Mouse (Mus musculus): ENCODE results near the gene Lax1.
"Not testable (repeated sequence)": the region's sequence is repeated elsewhere in the genome, so short reads cannot be mapped to it uniquely, and the experiment has no call there.

Lax1 gene

GRCm38 (mm10) chr1:133685749-133686519, 4.0 kb downstream of the Lax1 start:
- no peak for DNase-seq

GRCm38 (mm10) chr1:133671801-133672200, 18.1 kb downstream of the Lax1 start:
- DNase-seq = no peak

DNA sequence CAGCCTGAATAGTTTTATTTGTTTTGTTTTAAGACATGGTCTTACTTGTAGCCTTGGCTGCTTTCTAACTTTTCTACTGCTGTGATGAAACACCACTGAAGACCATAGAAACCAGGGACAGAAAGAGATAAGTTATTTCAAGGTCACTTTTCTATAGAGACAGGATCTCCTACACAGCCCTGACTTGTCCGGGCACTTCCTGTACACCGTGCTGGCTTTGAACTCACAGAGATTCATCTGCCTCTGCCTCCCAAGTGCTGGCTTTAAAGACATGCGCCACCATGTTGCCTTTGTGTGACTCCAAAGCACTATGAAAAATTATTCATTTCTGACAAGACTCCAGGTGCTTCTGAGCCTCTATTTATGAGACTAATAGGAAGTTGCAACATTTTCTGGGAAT, 18.6 kb downstream of the Lax1 start:
- no peak for DNase-seq

GRCm38 (mm10) chr1:133670776-133671175, 19.1 kb downstream of the Lax1 start:
- DNase-seq = no peak

- no peak for DNase-seq
These were observed 19.7 kb downstream of the Lax1 start for GRCm38 (mm10) chr1:133670190-133670589.

DNA sequence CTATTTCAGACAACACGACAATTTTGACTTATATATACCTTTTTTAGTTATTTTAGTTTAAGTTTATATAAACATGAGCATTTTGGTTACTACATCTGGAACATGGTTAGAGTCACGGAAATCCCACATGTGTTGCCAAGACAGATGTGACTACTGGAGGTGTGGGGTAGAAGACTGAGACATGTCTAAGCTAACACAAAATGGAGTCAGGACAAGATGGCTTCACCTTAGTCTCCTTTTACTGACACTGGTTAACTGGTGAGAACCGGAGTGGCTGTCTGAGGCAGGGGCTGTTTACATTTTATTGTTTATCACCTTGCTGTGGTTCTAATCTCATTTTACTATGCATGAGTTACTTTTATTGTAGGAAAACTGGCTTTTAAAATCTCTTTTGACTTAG, 21.3 kb downstream of the Lax1 start:
- DNase-seq = no peak

DNA sequence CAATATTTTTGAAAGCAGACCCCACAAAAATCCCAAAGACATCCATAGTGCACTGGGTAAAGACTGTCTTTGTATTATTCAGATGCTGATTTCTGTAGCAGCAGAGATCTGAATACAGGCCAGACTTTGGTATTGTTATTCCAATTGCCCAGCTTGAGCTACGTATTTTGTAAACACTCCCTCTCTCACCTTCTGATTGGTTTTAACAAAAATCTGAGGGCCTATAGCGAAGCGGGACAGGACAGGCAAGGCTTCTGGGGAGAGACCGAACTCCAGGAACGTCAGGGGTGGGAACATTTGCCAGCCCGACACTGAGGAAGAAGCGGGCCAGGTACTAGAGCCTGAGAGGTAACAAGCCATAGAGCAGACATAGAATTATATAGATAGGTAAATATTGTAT, 22.2 kb downstream of the Lax1 start:
- no peak for DNase-seq

- DNase-seq = not testable (repeated sequence)
These were observed 24.2 kb downstream of the Lax1 start for GRCm38 (mm10) chr1:133665713-133666112.

- no peak for DNase-seq
These were observed 25.5 kb downstream of the Lax1 start for GRCm38 (mm10) chr1:133664203-133664970.

DNA sequence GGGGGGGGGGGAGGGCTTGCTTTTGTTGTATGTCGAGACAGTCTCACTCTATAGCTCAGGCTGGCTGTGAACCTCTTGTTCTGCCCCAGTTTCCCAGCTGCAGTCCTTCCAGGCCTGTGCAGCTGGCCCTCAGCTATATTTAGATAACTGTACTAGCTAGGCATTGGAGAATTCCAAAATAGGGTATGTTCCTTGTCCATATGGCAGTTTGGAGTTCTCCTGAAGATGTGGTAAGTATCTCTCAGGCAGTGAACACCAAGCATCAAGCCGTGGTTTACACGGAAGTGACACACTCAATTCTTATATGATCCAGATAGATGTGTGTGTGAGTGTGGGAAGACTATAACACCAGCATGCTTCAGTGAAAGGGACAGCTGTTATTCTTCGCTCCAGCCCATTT, 26.5 kb downstream of the Lax1 start:
- peak; percentile 75 for DNase-seq

GRCm38 (mm10) chr1:133662941-133663340, 27.0 kb downstream of the Lax1 start:
- no peak for DNase-seq

GRCm38 (mm10) chr1:133661203-133661933, 28.5 kb downstream of the Lax1 start, which contains the start of gene Gm38394:
Gm38394 (minus strand) TSS chr1:133661318.
- peak; percentile 94 for DNase-seq

- DNase-seq = peak; percentile 48
These were observed 29.3 kb downstream of the Lax1 start, which contains the start of gene Zbed6 for GRCm38 (mm10) chr1:133660466-133661202. Zbed6 (minus strand) TSS chr1:133660885.

DNA sequence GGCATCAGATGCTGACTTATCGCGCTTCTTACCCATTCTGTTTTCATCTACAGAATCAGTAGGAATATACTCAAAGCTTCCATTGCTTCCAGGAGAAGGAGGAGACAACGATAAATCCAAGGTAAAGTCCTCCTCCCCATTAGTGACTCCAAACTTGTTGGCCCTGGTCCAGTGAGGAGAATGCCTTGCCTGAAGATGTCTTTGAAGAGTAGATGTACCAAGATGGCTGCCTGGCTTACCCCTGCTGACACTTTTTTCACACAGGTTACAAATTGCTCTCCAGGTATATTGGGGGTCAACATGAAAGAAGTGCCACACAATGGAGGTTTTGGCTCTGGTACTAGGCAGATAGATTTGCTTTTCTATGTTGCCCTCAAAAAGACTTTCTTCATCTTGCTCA, 31.0 kb downstream of the Lax1 start:
- no peak for DNase-seq

DNA sequence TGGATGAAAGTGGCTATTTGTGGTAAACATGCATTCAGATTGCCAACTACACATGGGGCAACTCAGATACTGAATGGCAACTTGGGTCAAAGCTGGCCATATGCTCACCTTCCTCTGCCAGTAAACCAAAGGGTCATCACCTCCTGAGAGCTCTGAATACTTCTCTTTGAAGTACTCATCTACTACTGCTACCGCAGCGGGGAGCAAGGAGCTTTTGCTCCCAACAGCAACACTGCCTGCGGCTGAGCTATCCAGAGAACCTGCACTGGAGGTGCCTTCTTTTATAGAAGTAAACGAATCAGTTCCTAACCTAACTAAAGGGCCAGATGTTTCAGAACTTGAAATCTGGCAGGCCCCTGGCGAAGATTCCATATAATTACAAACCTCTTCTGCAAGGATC, 33.1 kb downstream of the Lax1 start:
- DNase-seq = no peak

DNA sequence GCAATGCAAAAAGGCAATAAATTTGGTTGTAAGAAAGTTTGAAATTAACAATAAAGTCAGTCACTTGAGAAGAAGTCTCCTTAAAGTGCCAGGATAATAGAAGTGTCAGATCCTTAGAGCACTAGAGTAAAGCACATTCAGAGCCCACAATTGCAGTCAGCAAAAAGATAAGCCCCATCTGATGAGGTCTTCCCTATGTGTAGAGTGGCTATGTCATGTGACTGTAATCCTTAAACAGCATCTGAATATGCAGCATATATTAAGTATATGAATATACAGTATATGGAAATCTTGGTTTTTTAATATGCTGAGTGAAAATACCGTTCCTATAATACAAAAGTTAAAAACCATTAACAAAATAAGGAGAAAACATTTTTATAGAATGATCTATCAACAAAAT, 36.9 kb downstream of the Lax1 start:
- DNase-seq = no peak

DNA sequence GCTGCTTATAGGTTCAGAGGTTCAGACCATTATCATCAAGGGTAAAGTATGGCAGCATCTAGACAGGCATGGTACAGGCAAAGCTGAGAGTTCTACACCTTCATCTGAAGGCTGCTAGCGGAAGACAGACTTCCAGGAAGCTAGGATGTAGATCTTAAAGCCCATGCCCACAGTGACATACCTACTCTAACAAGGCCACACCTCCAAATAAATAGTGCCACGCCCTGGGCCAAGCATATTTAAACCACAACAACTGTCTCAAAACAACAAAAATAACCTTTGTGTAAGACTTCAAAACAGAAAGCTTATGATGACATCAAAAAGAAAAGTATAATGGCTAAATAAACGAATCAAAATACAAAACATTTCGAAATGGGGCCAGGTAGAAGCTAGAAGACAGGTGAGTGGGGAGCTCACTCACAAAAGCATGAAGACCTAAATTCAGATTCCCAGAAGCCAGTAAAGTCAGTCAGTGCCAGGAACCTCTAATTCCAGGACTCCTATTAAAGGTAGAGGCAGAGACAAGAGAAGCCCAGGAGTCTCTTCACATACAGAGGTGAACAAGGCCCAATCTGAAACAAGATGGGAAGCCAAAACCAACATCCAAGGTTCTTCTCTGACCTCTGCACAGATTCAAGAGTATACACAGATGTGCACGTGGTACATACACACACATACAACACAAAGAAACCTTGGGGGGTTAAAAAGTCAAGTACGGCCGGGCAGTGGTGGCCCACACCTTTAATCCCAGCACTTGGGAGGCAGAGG, 39.4 kb downstream of the Lax1 start:
- DNase-seq = no peak

DNA sequence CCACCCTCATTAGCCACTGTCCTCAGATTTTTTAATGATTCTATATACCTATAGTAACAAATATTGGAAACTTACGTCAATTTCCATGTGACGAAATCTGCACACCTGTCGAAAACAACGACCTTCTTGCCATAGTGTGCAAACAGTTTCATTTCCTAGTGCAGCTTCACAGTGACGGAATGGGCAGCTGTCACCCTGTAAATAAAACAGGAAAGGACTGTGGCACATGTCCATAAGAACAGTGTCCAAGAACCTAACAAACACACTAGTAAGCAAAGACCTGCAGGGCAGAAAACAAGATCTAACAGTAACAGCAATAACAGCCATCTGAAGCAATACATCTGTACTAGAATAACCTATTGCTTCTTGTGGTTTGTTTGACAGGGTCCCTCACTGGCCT, 44.3 kb downstream of the Lax1 start:
- no peak for DNase-seq

DNA sequence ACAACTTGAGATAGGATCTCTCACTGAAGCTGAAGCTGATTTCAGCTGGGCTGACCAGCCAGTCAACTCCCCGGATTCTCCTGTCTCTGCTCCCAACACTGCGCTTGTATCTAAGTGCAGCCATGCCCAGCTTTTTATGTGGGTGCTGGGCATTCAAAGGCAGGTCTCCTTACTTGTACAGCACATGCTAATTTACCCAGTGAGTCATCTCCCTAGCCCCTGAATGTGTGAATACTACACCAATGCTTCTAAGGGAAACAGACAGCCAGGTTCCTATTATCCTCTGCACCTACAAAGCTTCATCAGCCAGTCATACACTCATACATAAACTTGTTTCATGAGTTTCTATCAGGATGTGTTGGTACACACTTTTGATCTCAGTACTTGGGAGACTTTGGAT, 48.7 kb downstream of the Lax1 start:
- no peak for DNase-seq

DNA sequence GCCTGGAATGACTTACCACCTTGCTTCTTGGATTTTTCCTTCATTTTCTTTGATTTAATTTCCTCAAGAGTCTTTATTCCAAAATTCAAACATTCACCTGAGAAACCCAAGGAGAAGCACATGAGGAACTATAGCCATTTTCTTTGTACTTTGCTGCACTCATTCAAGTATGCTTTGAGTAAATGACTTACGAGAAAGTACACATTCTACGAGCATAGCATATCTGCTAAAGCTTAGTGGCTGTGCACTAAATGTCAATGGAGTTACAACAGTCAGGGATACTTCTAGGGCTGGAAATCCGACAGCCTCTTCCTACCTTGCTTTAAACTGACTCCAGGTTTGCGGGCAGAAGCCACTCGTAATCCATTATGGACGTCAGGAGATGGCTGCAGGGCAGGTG, 51.4 kb downstream of the Lax1 start:
- DNase-seq = no peak

DNA sequence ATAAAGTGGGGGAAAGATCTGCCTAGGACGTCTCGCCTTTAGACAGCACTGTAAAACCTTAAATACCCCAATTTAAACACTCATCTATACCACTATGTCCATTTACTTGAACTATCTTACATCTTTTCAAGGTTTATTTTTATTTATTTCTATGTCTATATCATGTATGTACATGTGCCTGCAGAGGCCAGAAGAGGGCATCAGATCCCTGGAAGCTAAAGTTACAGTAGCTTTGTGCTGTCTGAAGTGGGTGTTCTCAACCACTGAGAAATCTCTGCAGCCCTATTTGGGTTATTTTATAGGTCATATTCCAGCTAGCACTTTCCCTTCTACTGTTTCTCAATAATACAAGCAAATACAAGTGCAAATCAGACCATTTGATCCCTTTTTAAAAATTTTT, 57.7 kb downstream of the Lax1 start:
- no peak for DNase-seq

All from right cerebral cortex, adult 18-20 months (tissue).